Mouse (Mus musculus) adrenal gland, postnatal 10 days (tissue): ENCODE measurements around the gene 9330159F19Rik. TPM values are rescaled to one million over a fixed set of nuclear protein-coding genes. Genes with fewer than 3 reads are reported as not detected.

ENCODE experiments used
- DNase-seq: peaks from one replicate; pipeline ENCODE4 v3.0.0; 2021; ENCODE audit warnings: mixed read lengths
- long read RNA-seq, 2 experiments: library from polyadenylated mRNA; stranded (forward); transcript quantifications; one replicate each; pipeline ENCODE4 v2.0.0; 2021
- total RNA-seq, 2 experiments: library from RNA; stranded (reverse); gene quantifications; 2 replicates each; pipeline ENCODE4 v1.2.3; 2021

Gene 9330159F19Rik
- total RNA-seq = 1 to 10 TPM; 3.0 to 3.2 TPM
- long read RNA-seq, experiment 1, full-length matches to known transcripts = 1 of 1 reads
- long read RNA-seq, experiment 1, partial matches to known transcripts = 0 of 1 reads
- long read RNA-seq, experiment 1, other reads (novel, unspliced or antisense) = 0 of 1 reads
- long read RNA-seq, experiment 2 = 0 reads

GRCm38 (mm10) chr10:29211453-29211852 is at the start of gene 9330159F19Rik:
Gene 9330159F19Rik (plus strand): TSS chr10:29211606.
- DNase-seq = peak; percentile 28

- DNase-seq = no peak
Measured at GRCm38 (mm10) chr10:29161664-29162063, 49.7 kb upstream of the 9330159F19Rik start.

- no peak for DNase-seq
Measured at GRCm38 (mm10) chr10:29173778-29174177, 37.6 kb upstream of the 9330159F19Rik start.

GRCm38 (mm10) chr10:29175656-29176055 is 35.8 kb upstream of the 9330159F19Rik start:
- no peak for DNase-seq

- no peak for DNase-seq
Measured at GRCm38 (mm10) chr10:29176881-29177280, 34.5 kb upstream of the 9330159F19Rik start.

GRCm38 (mm10) chr10:29178003-29178402 is 33.4 kb upstream of the 9330159F19Rik start:
- peak; percentile 10 for DNase-seq

GRCm38 (mm10) chr10:29180210-29180609 is 31.2 kb upstream of the 9330159F19Rik start:
- no peak for DNase-seq

- no peak for DNase-seq
Measured at GRCm38 (mm10) chr10:29181046-29181445, 30.4 kb upstream of the 9330159F19Rik start.

- no peak for DNase-seq
Measured at GRCm38 (mm10) chr10:29193769-29194168, 17.6 kb upstream of the 9330159F19Rik start.

- no peak for DNase-seq
Measured at GRCm38 (mm10) chr10:29196811-29197210, 14.6 kb upstream of the 9330159F19Rik start.

GRCm38 (mm10) chr10:29198642-29199041 is 12.8 kb upstream of the 9330159F19Rik start, which contains the start of gene Gm49353:
Gene Gm49353 (plus strand): TSS chr10:29198954.
- no peak for DNase-seq

GRCm38 (mm10) chr10:29199835-29200234 is 11.6 kb upstream of the 9330159F19Rik start:
- no peak for DNase-seq

- no peak for DNase-seq
Measured at GRCm38 (mm10) chr10:29200609-29201008, 10.8 kb upstream of the 9330159F19Rik start.

- peak; percentile 26 for DNase-seq
Measured at GRCm38 (mm10) chr10:29206730-29207129, 4.7 kb upstream of the 9330159F19Rik start.

GRCm38 (mm10) chr10:29208735-29209134 is 2.7 kb upstream of the 9330159F19Rik start:
- no peak for DNase-seq

- DNase-seq = no peak
Measured at GRCm38 (mm10) chr10:29213534-29214100, 2.2 kb downstream of the 9330159F19Rik start.

GRCm38 (mm10) chr10:29216957-29217356 is 5.6 kb downstream of the 9330159F19Rik start:
- DNase-seq = no peak

GRCm38 (mm10) chr10:29217451-29217850 is 6.0 kb downstream of the 9330159F19Rik start:
- no peak for DNase-seq

GRCm38 (mm10) chr10:29225329-29225728 is 13.9 kb downstream of the 9330159F19Rik start:
- DNase-seq = no peak

GRCm38 (mm10) chr10:29231208-29231607 is 19.8 kb downstream of the 9330159F19Rik start:
- no peak for DNase-seq
